ENCODE assay signal across 8 mouse cellular contexts in the genomic region with DNA sequence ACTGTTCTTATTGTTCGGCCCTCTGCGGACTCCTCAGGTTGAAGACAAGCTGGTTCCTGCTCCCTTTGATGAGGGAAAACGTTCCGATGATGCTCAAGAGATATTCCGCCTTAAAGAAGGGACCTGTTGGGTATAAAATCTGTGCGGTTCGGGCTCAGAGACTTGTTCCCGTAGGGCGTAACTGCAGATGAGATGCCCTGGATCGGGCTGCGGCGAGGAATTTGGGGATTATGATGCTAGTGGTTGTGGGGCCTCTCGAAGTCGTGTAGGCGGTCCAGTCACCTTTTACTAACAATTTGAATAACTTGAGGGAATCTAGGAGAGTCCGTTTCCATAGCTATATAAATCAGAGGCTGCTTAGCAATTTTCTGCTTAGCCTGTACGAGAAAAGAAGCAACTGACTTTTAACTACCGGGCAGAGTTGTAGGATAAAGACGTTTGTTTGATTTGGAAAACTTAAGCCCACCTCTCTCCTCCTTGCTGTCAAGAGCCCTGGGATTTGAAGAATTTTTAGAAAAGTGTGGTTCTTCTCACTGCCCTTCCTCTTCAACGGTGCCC. TPM values are rescaled to one million over a fixed set of nuclear protein-coding genes. Genes with fewer than 3 reads are reported as not detected.
A peak's percentile ranks its signal among the peaks of the same experiment; 100 is the strongest.
DNase-seq lines count a peak whose midpoint lies in the region; ATAC-seq and TF ChIP-seq lines count a peak whose summit lies in the region.

TSS of gene Stx3 (minus strand) at position 261 of the 558 bp plus-strand sequence.

- H3K27ac ChIP-seq in kidney, postnatal 0 days = peak within 1 kb of the TSS; percentile 86
- H3K27ac ChIP-seq in forebrain, embryonic 10.5 days = peak within 1 kb of the TSS; percentile 80

- H3K9me3 ChIP-seq in kidney, postnatal 0 days (replicated peaks; ENCODE audit: low read length) = no peaks in the 10 kb centered on the region
- no peaks in the 10 kb centered on the region for H3K9me3 ChIP-seq in forebrain, embryonic 10.5 days

- H3K9ac ChIP-seq in kidney, postnatal 0 days (ENCODE audit: low read depth, low read length) = peak within 1 kb of the TSS; percentile 88

- TF ChIP-seq CTCF in kidney, postnatal 0 days (IDR thresholded peaks at IDR 0.05; ENCODE audit: low read depth) = no peak

- no peak for ATAC-seq in kidney, postnatal 0 days (replicated peaks; ENCODE audit: low FRiP score, low read depth)
- ATAC-seq in monocyte, adult 5-6 weeks (replicated peaks; ENCODE audit: insufficient number of reproducible peaks, low FRiP score, low TSS enrichment, poor library complexity, severe bottlenecking) = no peak

- peak; percentile 14 for DNase-seq in kidney, postnatal 0 days (ENCODE audit: low spot score)
- no peak for DNase-seq in kidney, postnatal 25 days
- peak; percentile 12 for DNase-seq in adrenal gland, postnatal 14 days
- DNase-seq in forebrain, embryonic 10.5 days (ENCODE audit: extremely low spot score, low spot score) = no peak
- DNase-seq in left cerebral cortex, adult 8-10 months (ENCODE audit: low spot score in 2 of 2) = no peak
- no peak for DNase-seq in thymus, postnatal 14 days
- no peak for DNase-seq in kidney, postnatal 14 days

- no peaks in the 10 kb centered on the region for H3K4me1 ChIP-seq in kidney, postnatal 0 days (replicated peaks; ENCODE audit: insufficient read depth, low read length)
- peaks cover 27% of the 10 kb centered on the region for H3K4me1 ChIP-seq in forebrain, embryonic 10.5 days

- H3K27me3 ChIP-seq in kidney, postnatal 0 days (ENCODE audit: insufficient read depth, low read length) = no peaks in the 10 kb centered on the region
- H3K27me3 ChIP-seq in forebrain, embryonic 10.5 days (ENCODE audit: poor library complexity, severe bottlenecking) = peaks cover 57% of the 10 kb centered on the region

- under 1% methylated on average over 20 of the region's 20 CpGs for WGBS in kidney, postnatal 0 days
- WGBS in forebrain, embryonic 10.5 days = 1% methylated on average over 20 of the region's 20 CpGs

- H3K4me2 ChIP-seq in kidney, postnatal 0 days (ENCODE audit: low read length) = peak within 1 kb of the TSS; percentile 78

- no peaks in the 10 kb centered on the region for H3K36me3 ChIP-seq in kidney, postnatal 0 days (ENCODE audit: insufficient read depth, low read length)
- no peaks in the 10 kb centered on the region for H3K36me3 ChIP-seq in forebrain, embryonic 10.5 days (replicated peaks)

- H3K4me3 ChIP-seq in kidney, postnatal 0 days (replicated peaks; ENCODE audit: low read depth, low read length) = peak within 1 kb of the TSS; percentile 85
- H3K4me3 ChIP-seq in forebrain, embryonic 10.5 days = peak within 1 kb of the TSS; percentile 70

RNA-seq across cellular contexts. Expression of gene Stx3, which starts in this region (rescaled TPM):
- 42.5 and 46.1 TPM in 2 replicates for polyA plus RNA-seq in kidney, postnatal 0 days (2015; fragmentation: Nextera tagmentation; extraction: Ambion mirVana)
- total RNA-seq in adrenal gland, postnatal 14 days (2021) = 8.0 and 10.1 TPM in 2 replicates
- polyA plus RNA-seq in forebrain, embryonic 10.5 days (2016; fragmentation: Nextera tagmentation; extraction: Ambion mirVana) = 10.7 and 12.4 TPM in 2 replicates
- 10 to 100 TPM; 27.7 to 33.8 (median 29.7) TPM for total RNA-seq in left cerebral cortex, adult 8-10 months (2022)
- 8.9 to 23.6 TPM (median 19.8 TPM) in 3 replicates for total RNA-seq in monocyte, adult 5-6 weeks (2017)

Comparison
In these comparisons a context has a peak if more than half of its experiments do, and no peak if none do; other contexts are left out.
1. DNase-seq: peak in kidney, postnatal 0 days (single experiment) and adrenal gland, postnatal 14 days (single experiment); none in kidney, postnatal 25 days (0 of 2), forebrain, embryonic 10.5 days (single experiment), left cerebral cortex, adult 8-10 months (0 of 2), thymus, postnatal 14 days (single experiment) and kidney, postnatal 14 days (single experiment).